Mouse (Mus musculus): ENCODE data around the gene Snap29. TPM values are rescaled to one million over a fixed set of nuclear protein-coding genes. Genes with fewer than 3 reads are reported as not detected.

Gene Snap29
- polyA plus RNA-seq, 1 experiment from 2014 or later = 15.2 TPM

- no peak for ATAC-seq
- H3K9ac ChIP-seq (ENCODE audit: low read depth, low read length) = no peak overlapping the region
These were observed 3.3 kb downstream of the Snap29 start for GRCm38 (mm10) chr16:17409046-17409445.

GRCm38 (mm10) chr16:17410209-17410608 lies 4.4 kb downstream of the Snap29 start:
- no peak overlapping the region for H3K9ac ChIP-seq (ENCODE audit: low read depth, low read length)
- H3K36me3 ChIP-seq (ENCODE audit: control insufficient read depth, insufficient read depth, low read length) = no peaks in the 10 kb centered on the region
- peaks cover 15% of the 10 kb centered on the region for H3K4me1 ChIP-seq (ENCODE audit: control insufficient read depth, insufficient read depth, low read length)
- no peaks in the 10 kb centered on the region for H3K9me3 ChIP-seq (ENCODE audit: control insufficient read depth, low read length)
- 39% methylated on average over 4 of the region's 4 CpGs for whole genome bisulfite sequencing
- no peak overlapping the region for H3K27ac ChIP-seq (ENCODE audit: low read length)
- ATAC-seq = no peak
- no peak overlapping the region for H3K4me3 ChIP-seq (ENCODE audit: low read length)
- no peaks in the 10 kb centered on the region for H3K27me3 ChIP-seq (replicated peaks; ENCODE audit: control insufficient read depth, insufficient read depth, low read length)
- no peak overlapping the region for H3K4me2 ChIP-seq (ENCODE audit: low read depth, low read length)

More at GRCm38 (mm10) chr16:17409046-17409445, 3.3 kb downstream of the Snap29 start:
- Histone ChIP-seq H3K27ac (ENCODE audit: low read length) (no peak overlapping the region), H3K36me3 (ENCODE audit: control insufficient read depth, insufficient read depth, low read length) (no peaks in the 10 kb centered on the region), H3K27me3 (replicated peaks; ENCODE audit: control insufficient read depth, insufficient read depth, low read length) (no peaks in the 10 kb centered on the region), H3K4me2 (ENCODE audit: low read depth, low read length) (no peak overlapping the region), H3K4me3 (ENCODE audit: low read length) (no peak overlapping the region), H3K9me3 (ENCODE audit: control insufficient read depth, low read length) (no peaks in the 10 kb centered on the region), H3K4me1 (ENCODE audit: control insufficient read depth, insufficient read depth, low read length) (peaks cover 25% of the 10 kb centered on the region)
- 88% methylated on average over 2 of the region's 2 CpGs for WGBS

GRCm38 (mm10) chr16:17423021-17423420 lies 17.2 kb downstream of the Snap29 start:
- Histone ChIP-seq H3K4me3 (ENCODE audit: low read length) (no peak overlapping the region), H3K4me2 (ENCODE audit: low read depth, low read length) (no peak overlapping the region), H3K9me3 (ENCODE audit: control insufficient read depth, low read length) (no peaks in the 10 kb centered on the region), H3K36me3 (ENCODE audit: control insufficient read depth, insufficient read depth, low read length) (peaks cover 15% of the 10 kb centered on the region), H3K4me1 (ENCODE audit: control insufficient read depth, insufficient read depth, low read length) (no peaks in the 10 kb centered on the region), H3K27me3 (replicated peaks; ENCODE audit: control insufficient read depth, insufficient read depth, low read length) (no peaks in the 10 kb centered on the region), H3K9ac (ENCODE audit: low read depth, low read length) (no peak overlapping the region), H3K27ac (ENCODE audit: low read length) (no peak overlapping the region)
- 75% methylated on average over 3 of the region's 3 CpGs for WGBS
- no peak for ATAC-seq

- no peak overlapping the region for H3K4me3 ChIP-seq (ENCODE audit: low read length)
- no peaks in the 10 kb centered on the region for H3K27me3 ChIP-seq (replicated peaks; ENCODE audit: control insufficient read depth, insufficient read depth, low read length)
- H3K4me2 ChIP-seq (ENCODE audit: low read depth, low read length) = no peak overlapping the region
- no peak for ATAC-seq
- H3K9me3 ChIP-seq (ENCODE audit: control insufficient read depth, low read length) = no peaks in the 10 kb centered on the region
- no peak overlapping the region for H3K27ac ChIP-seq (ENCODE audit: low read length)
- H3K9ac ChIP-seq (ENCODE audit: low read depth, low read length) = no peak overlapping the region
- no peaks in the 10 kb centered on the region for H3K4me1 ChIP-seq (ENCODE audit: control insufficient read depth, insufficient read depth, low read length)
- peaks cover 5% of the 10 kb centered on the region; the same call in 1 of the 2 replicates for H3K36me3 ChIP-seq (ENCODE audit: control insufficient read depth, insufficient read depth, low read length)
- WGBS = 68% methylated on average over 2 of the region's 2 CpGs
These were observed 26.8 kb downstream of the Snap29 start for GRCm38 (mm10) chr16:17432576-17432975.

GRCm38 (mm10) chr16:17451541-17452372 lies 46.0 kb downstream of the Snap29 start, which contains the start of gene Crkl:
Gene Crkl (plus strand): TSS chr16:17451987.
- H3K36me3 ChIP-seq (ENCODE audit: control insufficient read depth, insufficient read depth, low read length) = 0 out of 2 replicates have a peak, but pooled peaks cover 3% of the 10 kb centered on the region
- H3K9ac ChIP-seq (ENCODE audit: low read depth, low read length) = peak within 1 kb of the TSS; percentile 99
- peaks cover 8% of the 10 kb centered on the region for H3K4me1 ChIP-seq (ENCODE audit: control insufficient read depth, insufficient read depth, low read length)
- peak within 1 kb of the TSS; percentile 91 for H3K27ac ChIP-seq (ENCODE audit: low read length)
- no peaks in the 10 kb centered on the region for H3K27me3 ChIP-seq (replicated peaks; ENCODE audit: control insufficient read depth, insufficient read depth, low read length)
- H3K9me3 ChIP-seq (ENCODE audit: control insufficient read depth, low read length) = no peaks in the 10 kb centered on the region
- peak within 1 kb of the TSS; percentile 97 for H3K4me3 ChIP-seq (ENCODE audit: low read length)
- ATAC-seq = peak; percentile 97
- WGBS = under 1% methylated on average over 63 of the region's 63 CpGs
- H3K4me2 ChIP-seq (ENCODE audit: low read depth, low read length) = peak within 1 kb of the TSS; percentile 64

- H3K4me1 ChIP-seq (ENCODE audit: control insufficient read depth, insufficient read depth, low read length) = peaks cover 8% of the 10 kb centered on the region
- 0% methylated on average over 24 of the region's 24 CpGs for WGBS
- no peaks in the 10 kb centered on the region for H3K9me3 ChIP-seq (ENCODE audit: control insufficient read depth, low read length)
- peak overlapping the region; percentile 64 for H3K4me2 ChIP-seq (ENCODE audit: low read depth, low read length)
- peak overlapping the region; percentile 91 for H3K27ac ChIP-seq (ENCODE audit: low read length)
- H3K4me3 ChIP-seq (ENCODE audit: low read length) = peak overlapping the region; percentile 97
- H3K27me3 ChIP-seq (replicated peaks; ENCODE audit: control insufficient read depth, insufficient read depth, low read length) = no peaks in the 10 kb centered on the region
- H3K9ac ChIP-seq (ENCODE audit: low read depth, low read length) = peak overlapping the region; percentile 99
- H3K36me3 ChIP-seq (ENCODE audit: control insufficient read depth, insufficient read depth, low read length) = peaks cover 5% of the 10 kb centered on the region; the same call in 1 of the 2 replicates
- peak; percentile 47; the same call in 1 of the 2 replicates for ATAC-seq
These were observed 46.6 kb downstream of the Snap29 start for GRCm38 (mm10) chr16:17452373-17452715.

- ATAC-seq = no peak
- WGBS = 97% methylated on average over 1 of the region's 1 CpGs
These were observed 51.1 kb downstream of the Snap29 start for GRCm38 (mm10) chr16:17456901-17457300.

GRCm38 (mm10) chr16:17460254-17460653 lies 54.5 kb downstream of the Snap29 start:
- ATAC-seq = no peak; the same call in 1 of the 2 replicates
- 93% methylated on average over 4 of the region's 4 CpGs for WGBS
- Histone ChIP-seq H3K4me2 (ENCODE audit: low read depth, low read length) (no peak overlapping the region), H3K4me3 (ENCODE audit: low read length) (no peak overlapping the region), H3K9me3 (ENCODE audit: control insufficient read depth, low read length) (no peaks in the 10 kb centered on the region), H3K36me3 (ENCODE audit: control insufficient read depth, insufficient read depth, low read length) (peaks cover 9% of the 10 kb centered on the region; the same call in 1 of the 2 replicates), H3K4me1 (ENCODE audit: control insufficient read depth, insufficient read depth, low read length) (peaks cover 4% of the 10 kb centered on the region), H3K9ac (ENCODE audit: low read depth, low read length) (no peak overlapping the region), H3K27me3 (replicated peaks; ENCODE audit: control insufficient read depth, insufficient read depth, low read length) (no peaks in the 10 kb centered on the region), H3K27ac (ENCODE audit: low read length) (no peak overlapping the region)

More at GRCm38 (mm10) chr16:17456901-17457300, 51.1 kb downstream of the Snap29 start:
- Histone ChIP-seq H3K36me3 (ENCODE audit: control insufficient read depth, insufficient read depth, low read length) (peaks cover 9% of the 10 kb centered on the region; the same call in 1 of the 2 replicates), H3K9me3 (ENCODE audit: control insufficient read depth, low read length) (no peaks in the 10 kb centered on the region), H3K9ac (ENCODE audit: low read depth, low read length) (no peak overlapping the region), H3K4me3 (ENCODE audit: low read length) (no peak overlapping the region), H3K4me1 (ENCODE audit: control insufficient read depth, insufficient read depth, low read length) (peaks cover 11% of the 10 kb centered on the region), H3K4me2 (ENCODE audit: low read depth, low read length) (no peak overlapping the region), H3K27ac (ENCODE audit: low read length) (no peak overlapping the region), H3K27me3 (replicated peaks; ENCODE audit: control insufficient read depth, insufficient read depth, low read length) (no peaks in the 10 kb centered on the region)

- Histone ChIP-seq H3K36me3 (ENCODE audit: control insufficient read depth, insufficient read depth, low read length) (peaks cover 6% of the 10 kb centered on the region; the same call in 1 of the 2 replicates), H3K9me3 (ENCODE audit: control insufficient read depth, low read length) (no peaks in the 10 kb centered on the region)
- 89% methylated on average over 1 of the region's 1 CpGs for WGBS
These were observed 55.8 kb downstream of the Snap29 start for GRCm38 (mm10) chr16:17461596-17461995.

More at GRCm38 (mm10) chr16:17461596-17461995, 55.8 kb downstream of the Snap29 start:
- Histone ChIP-seq H3K27ac (ENCODE audit: low read length) (no peak overlapping the region), H3K4me2 (ENCODE audit: low read depth, low read length) (no peak overlapping the region), H3K4me3 (ENCODE audit: low read length) (no peak overlapping the region), H3K4me1 (ENCODE audit: control insufficient read depth, insufficient read depth, low read length) (0 out of 2 replicates have a peak, but pooled peaks cover 3% of the 10 kb centered on the region), H3K27me3 (replicated peaks; ENCODE audit: control insufficient read depth, insufficient read depth, low read length) (no peaks in the 10 kb centered on the region), H3K9ac (ENCODE audit: low read depth, low read length) (no peak overlapping the region)
- ATAC-seq = no peak
